Mouse (Mus musculus) gastrocnemius, postnatal 25 days (tissue): Measurements from ENCODE around the gene Dap3. TPM values are rescaled to one million over a fixed set of nuclear protein-coding genes. Genes with fewer than 3 reads are reported as not detected.
"Not testable (repeated sequence)": the region's sequence is repeated elsewhere in the genome, so short reads cannot be mapped to it uniquely, and the experiment has no call there.

ENCODE experiments used
- DNase-seq: peaks from one replicate; pipeline ENCODE4 v3.0.0; 2022
- total RNA-seq, 2 experiments: library from RNA; stranded (reverse); gene quantifications; 1 replicate in 1 of 2; 2 replicates in 1 of 2; pipeline ENCODE4 v1.2.3; 2021

Gene Dap3
- total RNA-seq, 2 experiments from 2014 or later: 65.7 to 75.2 TPM

GRCm38 (mm10) chr3:88913511-88914383 is 37.2 kb downstream of the Dap3 start, which contains the start of gene Msto1:
Gene Msto1 (minus strand): TSS chr3:88913999.
- peak; percentile 91 for DNase-seq

- no peak for DNase-seq
Observed at GRCm38 (mm10) chr3:88912585-88912984, 38.4 kb downstream of the Dap3 start.

GRCm38 (mm10) chr3:88906393-88907159 is 44.4 kb downstream of the Dap3 start:
- DNase-seq: no peak

GRCm38 (mm10) chr3:88905741-88906140 is 45.2 kb downstream of the Dap3 start:
- DNase-seq: no peak

GRCm38 (mm10) chr3:88905209-88905608 is 45.8 kb downstream of the Dap3 start:
- DNase-seq: no peak

- no peak for DNase-seq
Observed at GRCm38 (mm10) chr3:88904803-88905202, 46.2 kb downstream of the Dap3 start.

- not testable (repeated sequence) for DNase-seq
Observed at GRCm38 (mm10) chr3:88893011-88893410, 58.0 kb downstream of the Dap3 start.

GRCm38 (mm10) chr3:88882536-88882935 is 68.4 kb downstream of the Dap3 start:
- not testable (repeated sequence) for DNase-seq

Other genes with a start within 250 kb of the Dap3 start
- 10 to 100 TPM; 18.4 to 18.7 TPM for gene Rit1, start 234.3 kb downstream of the Dap3 start, total RNA-seq
- 1 to 10 TPM; 3.1 to 3.7 TPM for gene Syt11, start 176.0 kb downstream of the Dap3 start, total RNA-seq
- gene Gon4l, start 116.0 kb downstream of the Dap3 start, total RNA-seq: 10 to 100 TPM; 11.7 to 12.4 TPM
- 1 to 10 TPM; 6.6 to 9.8 TPM for gene Msto1, start 37.2 kb downstream of the Dap3 start, total RNA-seq
- 10 to 100 TPM; 22.9 to 23.9 TPM for gene Ash1l, start 559 bp downstream of the Dap3 start, total RNA-seq
- 10 to 100 TPM; 17.7 to 19.6 TPM for gene Rusc1, start 142.1 kb upstream of the Dap3 start, total RNA-seq
- not detected for gene Gm43738, start 149.9 kb upstream of the Dap3 start, total RNA-seq
- gene Fdps, start 150.8 kb upstream of the Dap3 start, total RNA-seq: 10 to 100 TPM; 26.0 to 27.8 TPM
- gene Pklr, start 185.0 kb upstream of the Dap3 start, total RNA-seq: not detected
- under 1 TPM in 1 of 2 experiments, not detected in 1; 0.43 TPM for gene Hcn3, start 209.0 kb upstream of the Dap3 start, total RNA-seq
- 10 to 100 TPM; 16.0 to 16.3 TPM for gene Clk2, start 213.6 kb upstream of the Dap3 start, total RNA-seq
- 10 to 100 TPM; 33.2 to 38.2 TPM for gene Scamp3, start 226.3 kb upstream of the Dap3 start, total RNA-seq
- gene Fam189b, start 232.0 kb upstream of the Dap3 start, total RNA-seq: 10 to 100 TPM; 13.4 to 16.4 TPM